Mouse (Mus musculus) neural tube, embryonic 11.5 days (tissue): ENCODE measurements around the gene Hus1. TPM values are rescaled to one million over a fixed set of nuclear protein-coding genes. Genes with fewer than 3 reads are reported as not detected.

Source experiments
- ATAC-seq: fragments of 200-750 bp; cut with Nextera tagmentation; 2 replicates; pipeline ENCODE4 v1.8.0; 2017; ENCODE audit warnings: moderate number of reproducible peaks, mild to moderate bottlenecking, moderate TSS enrichment, moderate library complexity; ENCODE audit not compliant: insufficient read depth, low FRiP score, low TSS enrichment
- DNase-seq: peaks from one replicate; pipeline ENCODE4 v3.0.0-alpha.2; 2015; ENCODE audit warnings: low spot score
- H3K27ac ChIP-seq: fragments of 300-500 bp; sonication (generic); 2 replicates; pipeline ENCODE4 v1.5.1; 2014; ENCODE audit warnings: low read depth, mild to moderate bottlenecking, low read length
- H3K27me3 ChIP-seq: fragments of 300-500 bp; sonication (generic); 2 replicates; pipeline ENCODE4 v1.6.1; 2014; ENCODE audit warnings: mild to moderate bottlenecking, low read length, mixed read lengths; ENCODE audit not compliant: control insufficient read depth, insufficient read depth
- H3K36me3 ChIP-seq: fragments of 300-500 bp; sonication (generic); 2 replicates; pipeline ENCODE4 v1.6.1; 2014; ENCODE audit warnings: mild to moderate bottlenecking, low read length, moderate library complexity, mixed read lengths; ENCODE audit not compliant: control insufficient read depth, insufficient read depth
- H3K4me1 ChIP-seq: fragments of 300-500 bp; sonication (generic); 2 replicates; pipeline ENCODE4 v1.6.1; 2014; ENCODE audit warnings: low read length, mixed read lengths; ENCODE audit not compliant: control insufficient read depth, insufficient read depth
- H3K4me2 ChIP-seq: fragments of 300-500 bp; sonication (generic); 2 replicates; pipeline ENCODE4 v1.6.1; 2014; ENCODE audit warnings: low read depth, mild to moderate bottlenecking, moderate library complexity
- H3K4me3 ChIP-seq: fragments of 300-500 bp; sonication (generic); 2 replicates; pipeline ENCODE4 v1.5.1; 2014; ENCODE audit warnings: low read depth, low read length
- H3K9ac ChIP-seq: fragments of 300-500 bp; sonication (generic); 2 replicates; pipeline ENCODE4 v1.6.1; 2014; ENCODE audit warnings: mild to moderate bottlenecking, low read length
- H3K9me3 ChIP-seq: fragments of 300-500 bp; sonication (generic); 2 replicates; pipeline ENCODE4 v1.6.1; 2016; ENCODE audit warnings: low read length; ENCODE audit not compliant: control insufficient read depth
- WGBS: fragments of 180-500 bp; shearing (Covaris S2); extraction: QIAGEN DNeasy Blood & Tissue Kit; methylation state at CpG from one replicate; pipeline ENCODE4 v1.1.7; 2014; 5-methylcytosine and 5-hydroxymethylcytosine counted together
- polyA plus RNA-seq: library from polyadenylated mRNA; unstranded; fragments of >200 nt; fragmentation: Nextera tagmentation; extraction: Ambion mirVana; gene quantifications from 2 replicates; pipeline ENCODE4 v1.2.1, GENCODE M21; 2014

The Hus1 gene
- 18.7 and 23.3 TPM in 2 replicates for polyA plus RNA-seq

DNA sequence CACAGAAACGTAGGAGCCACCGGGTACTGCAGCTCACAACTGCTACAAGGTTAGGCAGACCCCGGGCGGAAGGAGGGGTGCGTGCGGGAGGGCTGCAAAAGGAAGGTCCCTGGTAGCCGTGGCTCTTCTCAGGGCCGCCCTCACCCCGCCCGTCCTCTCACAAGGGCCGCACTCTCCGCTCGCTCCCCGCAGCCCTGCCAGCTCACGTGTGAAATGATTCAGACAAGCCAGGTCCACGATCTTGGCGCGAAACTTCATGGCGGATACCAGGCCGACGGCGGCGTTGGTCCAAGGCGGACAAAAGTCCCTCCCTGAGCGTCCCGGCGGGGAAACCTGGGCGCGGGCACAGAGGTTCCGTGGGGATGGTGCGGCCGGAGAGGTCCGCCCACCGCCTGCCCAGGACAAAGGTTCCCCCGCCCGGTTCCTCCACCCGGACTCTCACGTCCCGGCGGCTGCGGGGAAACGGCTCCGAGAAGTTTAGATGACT lies at the start of gene Hus1:
Gene Hus1, minus strand, starts transcription at position 339 of the 487 bp plus-strand sequence.
- peak; percentile 95 for ATAC-seq
- under 1% methylated on average over 43 of the region's 43 CpGs for WGBS
- peaks cover 5% of the 10 kb centered on the region for H3K4me1 ChIP-seq

DNA sequence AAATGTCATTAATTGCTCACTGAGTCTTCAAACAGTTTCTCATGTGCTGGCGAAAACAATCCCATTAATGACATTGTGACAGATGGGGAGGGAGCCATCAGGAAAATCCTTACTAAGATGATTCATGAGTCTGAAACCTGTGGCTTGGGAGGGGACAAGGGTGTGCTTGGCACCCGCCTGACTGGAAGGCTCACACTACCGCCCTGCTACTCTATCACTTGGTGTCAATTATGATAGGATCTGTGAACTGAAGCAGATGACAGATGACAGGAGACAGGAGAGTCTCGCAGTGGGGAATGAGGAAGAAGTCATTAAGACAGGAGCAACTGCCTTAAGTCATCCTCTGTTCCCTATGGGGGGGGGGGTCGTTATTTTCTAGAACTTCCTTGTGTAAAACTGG lies 49.5 kb upstream of the Hus1 start:
- ATAC-seq (no peak), DNase-seq (no peak)
- Histone ChIP-seq H3K4me2 (no peak overlapping the region), H3K4me3 (no peak overlapping the region), H3K27me3 (no peaks in the 10 kb centered on the region), H3K9ac (no peak overlapping the region), H3K4me1 (no peaks in the 10 kb centered on the region), H3K27ac (no peak overlapping the region), H3K36me3 (no peaks in the 10 kb centered on the region), H3K9me3 (no peaks in the 10 kb centered on the region)
- WGBS: 64% methylated on average over 5 of the region's 5 CpGs

More for the DNA sequence above, at the start of gene Hus1:
- Histone ChIP-seq H3K27me3 (no peaks in the 10 kb centered on the region), H3K36me3 (no peaks in the 10 kb centered on the region), H3K9ac (peak within 1 kb of the TSS; percentile 88), H3K4me3 (peak within 1 kb of the TSS; percentile 68), H3K9me3 (no peaks in the 10 kb centered on the region), H3K27ac (peak within 1 kb of the TSS; percentile 80), H3K4me2 (peak within 1 kb of the TSS; percentile 81)
- DNase-seq: peak; percentile 88

DNA sequence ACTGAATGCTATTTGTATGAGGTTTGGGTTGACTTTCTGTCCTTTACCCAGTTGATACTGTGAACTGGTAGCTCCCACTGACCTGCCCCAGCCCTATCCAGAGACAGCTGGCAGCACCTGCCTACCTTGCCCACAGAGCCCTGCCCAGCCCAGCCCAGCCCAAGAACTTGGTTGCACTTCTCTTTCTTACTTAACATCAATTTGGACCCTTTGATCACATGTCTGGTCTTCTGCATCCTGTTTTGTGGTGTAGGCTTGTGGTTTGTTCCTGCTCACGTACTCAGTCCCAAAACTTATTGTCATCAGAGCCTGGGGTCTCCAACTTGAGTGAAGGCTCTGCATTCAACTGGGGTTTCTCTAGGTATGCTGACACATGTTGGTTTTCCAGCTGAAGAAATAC lies 49.0 kb upstream of the Hus1 start:
- no peak overlapping the region for H3K9ac ChIP-seq
- H3K4me2 ChIP-seq: no peak overlapping the region
- no peaks in the 10 kb centered on the region for H3K4me1 ChIP-seq
- no peak overlapping the region for H3K27ac ChIP-seq
- no peaks in the 10 kb centered on the region for H3K9me3 ChIP-seq
- no peaks in the 10 kb centered on the region for H3K36me3 ChIP-seq
- DNase-seq (no peak), ATAC-seq (no peak)
- no peak overlapping the region for H3K4me3 ChIP-seq
- 81% methylated on average over 1 of the region's 1 CpGs for WGBS
- H3K27me3 ChIP-seq: no peaks in the 10 kb centered on the region

DNA sequence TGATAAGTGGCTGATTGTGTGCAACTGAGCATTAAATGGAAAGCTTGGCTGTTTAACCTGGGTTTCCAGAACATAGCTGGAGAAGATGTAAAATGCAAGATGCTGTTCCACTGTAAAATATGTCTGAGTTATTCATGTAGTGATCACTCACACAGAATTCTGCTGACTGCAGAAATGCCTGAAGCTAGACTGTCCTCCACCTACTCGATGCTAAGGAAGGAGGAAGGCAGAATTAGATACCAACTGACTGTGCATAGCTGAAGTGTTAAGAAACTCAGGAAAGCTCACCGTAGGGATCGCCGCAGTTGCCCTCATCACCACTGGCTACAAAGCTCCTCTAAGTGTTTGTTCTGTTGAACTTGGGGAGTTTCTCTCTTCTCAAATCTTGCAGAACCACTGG lies 46.7 kb upstream of the Hus1 start:
- Histone ChIP-seq H3K36me3 (no peaks in the 10 kb centered on the region), H3K4me1 (no peaks in the 10 kb centered on the region), H3K9ac (no peak overlapping the region), H3K27ac (no peak overlapping the region), H3K27me3 (no peaks in the 10 kb centered on the region), H3K4me3 (no peak overlapping the region), H3K9me3 (no peaks in the 10 kb centered on the region), H3K4me2 (no peak overlapping the region)
- WGBS: 94% methylated on average over 4 of the region's 4 CpGs
- ATAC-seq (no peak), DNase-seq (no peak)

DNA sequence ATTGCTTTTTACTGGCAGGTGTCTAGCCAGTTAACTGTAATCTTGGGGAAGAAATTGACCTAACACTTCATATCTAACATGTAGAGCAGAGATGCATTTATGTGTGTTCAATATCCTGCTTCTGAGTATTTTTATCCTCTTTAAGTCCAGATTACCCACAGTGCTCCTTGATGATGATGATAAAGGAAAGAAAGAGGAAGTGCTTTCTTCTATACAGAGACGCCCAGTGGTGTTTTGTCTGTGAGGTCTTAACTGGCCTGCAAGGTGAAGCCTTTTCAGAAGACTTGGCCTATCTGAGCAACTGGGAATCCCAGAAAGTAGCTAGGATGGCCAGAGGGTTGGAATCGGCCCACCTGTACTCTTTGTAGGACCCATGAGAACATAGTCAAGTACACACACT lies 45.9 kb upstream of the Hus1 start:
- Histone ChIP-seq H3K4me1 (no peaks in the 10 kb centered on the region), H3K36me3 (no peaks in the 10 kb centered on the region), H3K27ac (no peak overlapping the region), H3K27me3 (no peaks in the 10 kb centered on the region), H3K9me3 (no peaks in the 10 kb centered on the region), H3K9ac (no peak overlapping the region), H3K4me2 (no peak overlapping the region), H3K4me3 (no peak overlapping the region)
- DNase-seq (no peak), ATAC-seq (no peak)
- WGBS: 80% methylated on average over 2 of the region's 2 CpGs

- 0 out of 2 replicates have a peak, but pooled peaks cover 3% of the 10 kb centered on the region for H3K4me1 ChIP-seq
- ATAC-seq: no peak
- no peaks in the 10 kb centered on the region for H3K9me3 ChIP-seq
- WGBS: 60% methylated on average over 2 of the region's 2 CpGs
- no peak for DNase-seq
- H3K27me3 ChIP-seq: peaks cover 7% of the 10 kb centered on the region
- H3K27ac ChIP-seq: no peak overlapping the region
- H3K36me3 ChIP-seq: no peaks in the 10 kb centered on the region
- H3K9ac ChIP-seq: no peak overlapping the region
- H3K4me3 ChIP-seq: no peak overlapping the region
- H3K4me2 ChIP-seq: no peak overlapping the region
These were observed 40.9 kb upstream of the Hus1 start for GRCm38 (mm10) chr11:9051895-9052294.

GRCm38 (mm10) chr11:9050241-9050640 lies 39.2 kb upstream of the Hus1 start:
- WGBS: 77% methylated on average over 4 of the region's 4 CpGs
- no peak for ATAC-seq
- Histone ChIP-seq H3K27me3 (peaks cover 7% of the 10 kb centered on the region), H3K4me2 (no peak overlapping the region), H3K9ac (no peak overlapping the region), H3K4me3 (no peak overlapping the region), H3K27ac (no peak overlapping the region), H3K9me3 (no peaks in the 10 kb centered on the region), H3K36me3 (no peaks in the 10 kb centered on the region), H3K4me1 (0 out of 2 replicates have a peak, but pooled peaks cover 3% of the 10 kb centered on the region)
- no peak for DNase-seq

DNA sequence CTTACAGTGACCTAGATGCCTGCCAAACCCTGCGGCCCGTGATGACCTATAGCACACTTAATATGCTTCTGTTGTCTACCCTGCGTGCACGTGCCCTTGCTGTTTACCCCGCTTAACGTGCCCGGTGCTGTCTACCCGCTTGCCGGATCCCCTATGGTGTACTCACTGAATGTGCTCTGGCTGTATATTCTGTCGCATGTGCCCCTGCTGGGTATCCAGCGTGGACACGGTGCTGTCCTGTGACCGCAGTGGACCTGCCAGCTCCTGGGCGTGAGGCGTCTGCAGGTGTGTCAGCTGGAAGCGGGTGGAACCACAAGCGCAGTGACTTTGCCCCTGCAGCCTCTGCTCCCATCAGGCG lies 37.7 kb upstream of the Hus1 start, which contains the start of gene Sun3:
Gene Sun3, minus strand, starts transcription at position 289 of the 358 bp plus-strand sequence.
- H3K4me3 ChIP-seq: peak within 1 kb of the TSS; percentile 51
- 2% methylated on average over 18 of the region's 18 CpGs for WGBS
- H3K36me3 ChIP-seq: no peaks in the 10 kb centered on the region
- DNase-seq (no peak), ATAC-seq (peak; percentile 67)
- peak within 1 kb of the TSS; percentile 96 for H3K4me2 ChIP-seq
- peaks cover 7% of the 10 kb centered on the region for H3K27me3 ChIP-seq
- H3K9me3 ChIP-seq: no peaks in the 10 kb centered on the region
- peak within 1 kb of the TSS; percentile 44 for H3K9ac ChIP-seq
- no peak within 1 kb of the TSS for H3K27ac ChIP-seq
- 0 out of 2 replicates have a peak, but pooled peaks cover 3% of the 10 kb centered on the region for H3K4me1 ChIP-seq

DNA sequence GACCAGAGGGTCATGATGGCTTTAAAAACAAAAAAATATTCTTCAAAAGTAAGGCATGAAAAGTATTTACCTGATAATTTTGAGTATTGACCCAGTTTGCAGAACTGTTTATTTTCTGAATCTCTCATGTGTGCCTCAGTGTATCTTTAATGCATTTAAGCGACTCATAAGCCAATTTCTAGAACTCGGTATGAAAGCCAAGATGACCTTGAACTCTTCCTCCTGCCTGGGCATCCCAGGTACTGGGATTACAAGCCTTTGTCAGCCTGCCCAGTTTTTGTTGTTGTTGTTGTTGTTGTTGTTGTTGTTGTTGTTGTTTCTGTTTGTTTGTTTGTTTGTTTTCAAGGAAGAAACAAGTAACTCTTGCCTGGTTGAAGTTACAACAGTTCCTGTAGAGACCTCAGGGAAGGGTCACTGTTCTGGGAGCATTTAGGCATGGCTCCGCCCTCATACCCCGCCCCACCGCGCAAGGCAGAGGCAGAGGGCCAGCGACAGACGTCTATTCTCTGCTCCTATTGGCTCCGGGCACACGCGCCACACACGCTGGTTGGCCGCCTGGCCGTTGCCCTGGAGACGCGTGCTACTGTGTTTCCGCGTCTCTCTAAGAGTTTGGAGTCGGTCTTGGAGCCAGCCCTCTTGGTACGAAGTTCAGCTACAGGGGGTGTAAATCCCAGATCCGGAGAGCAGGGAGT lies 37.2 kb upstream of the Hus1 start, which contains the start of gene Gm11992:
Gene Gm11992, plus strand, starts transcription at position 584 of the 692 bp plus-strand sequence.
- Histone ChIP-seq H3K9ac (peak within 1 kb of the TSS; percentile 44), H3K36me3 (no peaks in the 10 kb centered on the region), H3K27me3 (peaks cover 7% of the 10 kb centered on the region), H3K4me2 (peak within 1 kb of the TSS; percentile 96), H3K4me3 (peak within 1 kb of the TSS; percentile 51), H3K9me3 (no peaks in the 10 kb centered on the region), H3K27ac (no peak within 1 kb of the TSS), H3K4me1 (0 out of 2 replicates have a peak, but pooled peaks cover 3% of the 10 kb centered on the region)
- 5% methylated on average over 21 of the region's 21 CpGs for WGBS
- ATAC-seq: peak; percentile 100
- DNase-seq: peak; percentile 92
